Mouse (Mus musculus) intestine, embryonic 14.5 days (tissue): ENCODE results near the gene Atad5. TPM values are rescaled to one million over a fixed set of nuclear protein-coding genes. Genes with fewer than 3 reads are reported as not detected.
"Not testable (repeated sequence)": the region's sequence is repeated elsewhere in the genome, so short reads cannot be mapped to it uniquely, and the experiment has no call there.

Experiments
- ATAC-seq: fragments of 200-750 bp; cut with Nextera tagmentation; replicated peaks from 2 replicates; pipeline ENCODE4 v1.8.0; 2017; ENCODE audit warnings: low read depth, moderate number of reproducible peaks, moderate TSS enrichment, moderate library complexity; ENCODE audit not compliant: low FRiP score, low TSS enrichment
- DNase-seq: peaks from one replicate; pipeline ENCODE4 v3.0.0-alpha.2; 2018; ENCODE audit warnings: low spot score
- H3K27ac ChIP-seq: fragments of 300-500 bp; sonication (generic); 2 replicates; pipeline ENCODE4 v1.5.1; 2014; ENCODE audit warnings: low read depth, mild to moderate bottlenecking, control low read depth
- H3K27me3 ChIP-seq: fragments of 300-500 bp; sonication (generic); replicated peaks from 2 replicates; pipeline ENCODE4 v1.6.1; 2014; ENCODE audit warnings: low read length, control low read depth; ENCODE audit not compliant: control insufficient read depth, insufficient read depth
- H3K36me3 ChIP-seq: fragments of 300-500 bp; sonication (generic); 2 replicates; pipeline ENCODE4 v1.6.1; 2014; ENCODE audit warnings: low read length, control low read depth; ENCODE audit not compliant: control insufficient read depth, insufficient read depth
- H3K4me1 ChIP-seq: fragments of 300-500 bp; sonication (generic); replicated peaks from 2 replicates; pipeline ENCODE4 v1.6.1; 2014; ENCODE audit warnings: low read length, control low read depth, mixed read lengths; ENCODE audit not compliant: control insufficient read depth, insufficient read depth
- H3K4me2 ChIP-seq: fragments of 300-500 bp; sonication (generic); 2 replicates; pipeline ENCODE4 v1.6.1; 2014; ENCODE audit warnings: low read length
- H3K4me3 ChIP-seq: fragments of 300-500 bp; sonication (generic); 2 replicates; pipeline ENCODE4 v1.5.1; 2014; ENCODE audit warnings: low read depth, low read length, control low read depth, mixed read lengths
- H3K9ac ChIP-seq: fragments of 300-500 bp; sonication (generic); 2 replicates; pipeline ENCODE4 v1.6.1; 2014; ENCODE audit warnings: mild to moderate bottlenecking, low read length
- H3K9me3 ChIP-seq: fragments of 300-500 bp; sonication (generic); 2 replicates; pipeline ENCODE4 v1.6.1; 2016; ENCODE audit warnings: low read length, control low read depth; ENCODE audit not compliant: control insufficient read depth
- WGBS: fragments of 180-500 bp; shearing (Covaris S2); extraction: QIAGEN DNeasy Blood & Tissue Kit; methylation state at CpG from one replicate; pipeline ENCODE4 v1.1.7; 2014; 5-methylcytosine and 5-hydroxymethylcytosine counted together
- polyA plus RNA-seq: library from polyadenylated mRNA; unstranded; fragments of >200 nt; fragmentation: Nextera tagmentation; extraction: Ambion mirVana; gene quantifications from 2 replicates; pipeline ENCODE4 v1.2.1, GENCODE M21; 2014

The Atad5 gene
- polyA plus RNA-seq, 1 experiment from 2014 or later: 12.3 TPM

GRCm38 (mm10) chr11:80136786-80137185, 47.6 kb downstream of the Atad5 start:
- ATAC-seq (no peak), DNase-seq (no peak)
- H3K9me3 ChIP-seq: no peaks in the 10 kb centered on the region
- no peak overlapping the region for H3K4me2 ChIP-seq
- 87% methylated on average over 13 of the region's 13 CpGs for WGBS
- H3K4me1 ChIP-seq: peaks cover 5% of the 10 kb centered on the region; the same call in 1 of the 2 replicates
- no peak overlapping the region for H3K9ac ChIP-seq
- H3K36me3 ChIP-seq: peaks cover 66% of the 10 kb centered on the region
- H3K4me3 ChIP-seq: no peak overlapping the region
- no peak overlapping the region for H3K27ac ChIP-seq
- no peaks in the 10 kb centered on the region for H3K27me3 ChIP-seq

- H3K9ac ChIP-seq: no peak overlapping the region
- DNase-seq (no peak), ATAC-seq (no peak)
- no peak overlapping the region for H3K27ac ChIP-seq
- no peak overlapping the region for H3K4me2 ChIP-seq
- H3K27me3 ChIP-seq: no peaks in the 10 kb centered on the region
- no peak overlapping the region for H3K4me3 ChIP-seq
- no peaks in the 10 kb centered on the region for H3K9me3 ChIP-seq
- peaks cover 56% of the 10 kb centered on the region for H3K36me3 ChIP-seq
- WGBS: 90% methylated on average over 5 of the region's 5 CpGs
- H3K4me1 ChIP-seq: peaks cover 5% of the 10 kb centered on the region; the same call in 1 of the 2 replicates
Observed at GRCm38 (mm10) chr11:80137773-80138172, 48.6 kb downstream of the Atad5 start.

- DNase-seq: peak; percentile 93
- peak within 1 kb of the TSS; percentile 84 for H3K27ac ChIP-seq
- under 1% methylated on average over 40 of the region's 40 CpGs for WGBS
- H3K4me2 ChIP-seq: peak within 1 kb of the TSS; percentile 66
- H3K4me1 ChIP-seq: peaks cover 5% of the 10 kb centered on the region; the same call in 1 of the 2 replicates
- no peaks in the 10 kb centered on the region for H3K9me3 ChIP-seq
- no peaks in the 10 kb centered on the region for H3K27me3 ChIP-seq
- peaks cover 20% of the 10 kb centered on the region for H3K36me3 ChIP-seq
- H3K9ac ChIP-seq: peak within 1 kb of the TSS; percentile 78
- peak within 1 kb of the TSS; percentile 83 for H3K4me3 ChIP-seq
- peak; percentile 79 for ATAC-seq
Observed at GRCm38 (mm10) chr11:80141825-80142521, 52.8 kb downstream of the Atad5 start, which contains the start of gene Tefm. Tefm (minus strand) TSS chr11:80142175.

- Histone ChIP-seq H3K9ac (no peak overlapping the region; the same call in 1 of the 2 replicates), H3K4me3 (peak overlapping the region; percentile 83; the same call in 1 of the 2 replicates), H3K4me2 (peak overlapping the region; percentile 66), H3K27ac (no peak overlapping the region), H3K36me3 (peaks cover 13% of the 10 kb centered on the region), H3K9me3 (no peaks in the 10 kb centered on the region), H3K4me1 (peaks cover 5% of the 10 kb centered on the region; the same call in 1 of the 2 replicates), H3K27me3 (no peaks in the 10 kb centered on the region)
- WGBS: 46% methylated on average over 8 of the region's 8 CpGs
- DNase-seq (no peak), ATAC-seq (no peak)
Observed at GRCm38 (mm10) chr11:80142872-80143271, 53.7 kb downstream of the Atad5 start.

- Histone ChIP-seq H3K27ac (peak overlapping the region; percentile 47; the same call in 1 of the 2 replicates), H3K4me1 (peaks cover 5% of the 10 kb centered on the region; the same call in 1 of the 2 replicates), H3K4me3 (no peak overlapping the region), H3K27me3 (no peaks in the 10 kb centered on the region), H3K9ac (no peak overlapping the region), H3K9me3 (no peaks in the 10 kb centered on the region), H3K36me3 (no peaks in the 10 kb centered on the region), H3K4me2 (no peak overlapping the region)
- WGBS: 47% methylated on average over 10 of the region's 10 CpGs
- DNase-seq (peak; percentile 58), ATAC-seq (peak; percentile 38; the same call in 1 of the 2 replicates)
Observed at GRCm38 (mm10) chr11:80145787-80146275, 56.6 kb downstream of the Atad5 start.

GRCm38 (mm10) chr11:80147748-80148147, 58.5 kb downstream of the Atad5 start:
- H3K4me2 ChIP-seq: no peak overlapping the region
- H3K9me3 ChIP-seq: no peaks in the 10 kb centered on the region
- no peak for DNase-seq
- no peak overlapping the region for H3K4me3 ChIP-seq
- no peaks in the 10 kb centered on the region for H3K27me3 ChIP-seq
- ATAC-seq: no peak
- H3K4me1 ChIP-seq: no peaks in the 10 kb centered on the region
- no peak overlapping the region for H3K27ac ChIP-seq
- H3K36me3 ChIP-seq: no peaks in the 10 kb centered on the region
- no peak overlapping the region for H3K9ac ChIP-seq
- 74% methylated on average over 6 of the region's 6 CpGs for WGBS

- no peak overlapping the region for H3K4me3 ChIP-seq
- H3K27ac ChIP-seq: no peak overlapping the region
- H3K4me2 ChIP-seq: no peak overlapping the region
- no peak overlapping the region for H3K9ac ChIP-seq
- H3K9me3 ChIP-seq: no peaks in the 10 kb centered on the region
- WGBS: 11% methylated on average over 1 of the region's 1 CpGs
- ATAC-seq: no peak
- no peaks in the 10 kb centered on the region for H3K36me3 ChIP-seq
- DNase-seq: no peak
- no peaks in the 10 kb centered on the region for H3K4me1 ChIP-seq
- H3K27me3 ChIP-seq: peaks cover 2% of the 10 kb centered on the region; the same call in 1 of the 2 replicates
Observed at GRCm38 (mm10) chr11:80148313-80148712, 59.1 kb downstream of the Atad5 start.

GRCm38 (mm10) chr11:80148974-80149373, 59.8 kb downstream of the Atad5 start:
- H3K9me3 ChIP-seq, ATAC-seq, H3K27ac ChIP-seq, H3K4me2 ChIP-seq, DNase-seq, H3K9ac ChIP-seq, H3K4me3 ChIP-seq, H3K36me3 ChIP-seq, H3K4me1 ChIP-seq, H3K27me3 ChIP-seq: not testable (repeated sequence)
- 77% methylated on average over 2 of the region's 4 CpGs for WGBS
